Mouse (Mus musculus) spleen, adult 2 months (tissue): ENCODE data around the gene Gsc2. TPM values are rescaled to one million over a fixed set of nuclear protein-coding genes. Genes with fewer than 3 reads are reported as not detected.

Source experiments
- DNase-seq, 2 experiments: peaks; one replicate each; pipeline versions ENCODE4 v3.0.0 to v3.0.0-alpha.2; 2012 to 2021; ENCODE audit warnings: low spot score in 2 of 2, low read depth in 1 of 2
- H3K27ac ChIP-seq: fragments of 200-500 bp; 2 replicates; pipeline ENCODE4 v1.5.1; 2012; ENCODE audit warnings: low read length, inconsistent platforms; ENCODE audit not compliant: insufficient read depth
- H3K27me3 ChIP-seq: fragments of 200-500 bp; 2 replicates; pipeline ENCODE4 v1.6.1; 2012; ENCODE audit warnings: mild to moderate bottlenecking, moderate library complexity, low read length, inconsistent platforms; ENCODE audit not compliant: control insufficient read depth, insufficient read depth
- H3K36me3 ChIP-seq: fragments of 200-500 bp; 2 replicates; pipeline ENCODE4 v1.6.1; 2012; ENCODE audit warnings: mild to moderate bottlenecking, low read length, inconsistent platforms; ENCODE audit not compliant: control insufficient read depth, insufficient read depth
- H3K4me1 ChIP-seq: fragments of 200-500 bp; 2 replicates; pipeline ENCODE4 v1.6.1; 2011; ENCODE audit warnings: inconsistent platforms; ENCODE audit not compliant: control insufficient read depth, insufficient read depth, insufficient read length
- H3K4me3 ChIP-seq: fragments of 200-500 bp; 2 replicates; pipeline ENCODE4 v1.5.1; 2011; ENCODE audit warnings: mild to moderate bottlenecking, inconsistent platforms; ENCODE audit not compliant: insufficient read depth, insufficient read length; ENCODE audit errors: extremely low read depth
- CTCF ChIP-seq: fragments of 200-500 bp; IDR thresholded peaks from 2 replicates; pipeline ENCODE4 v1.5.1; 2011; ENCODE audit warnings: mild to moderate bottlenecking, inconsistent platforms; ENCODE audit not compliant: insufficient read depth, insufficient read length, insufficient replicate concordance; ENCODE audit errors: extremely low read depth
- POLR2A ChIP-seq: fragments of 200-500 bp; IDR thresholded peaks from 2 replicates; pipeline ENCODE4 v1.6.1; 2011; ENCODE audit warnings: low read depth, low read length, inconsistent platforms
- WGBS: fragments of 180-500 bp; shearing (Covaris S2); methylation state at CpG from one replicate; pipeline ENCODE4 v1.1.7; 2018; 5-methylcytosine and 5-hydroxymethylcytosine counted together
- polyA plus RNA-seq: library from polyadenylated mRNA; depleted of rRNA; stranded (reverse); fragments of >200 nt; gene quantifications from 2 replicates; pipeline ENCODE4 v1.2.3, GENCODE M21; 2012

The Gsc2 gene
- polyA plus RNA-seq, 1 experiment: not detected

- 83% methylated on average over 6 of the region's 6 CpGs for WGBS
- Histone ChIP-seq H3K36me3 (no peaks in the 10 kb centered on the region), H3K27me3 (no peaks in the 10 kb centered on the region), H3K4me3 (no peak overlapping the region), H3K27ac (no peak overlapping the region), H3K4me1 (peaks cover 10% of the 10 kb centered on the region; the same call in 1 of the 2 replicates)
- DNase-seq: no peak
- TF ChIP-seq POLR2A (no peak), CTCF (no peak)
These were observed 25.0 kb downstream of the Gsc2 start for GRCm38 (mm10) chr16:17889689-17890341.

- Histone ChIP-seq H3K27ac (no peak overlapping the region), H3K36me3 (no peaks in the 10 kb centered on the region; the same call in 1 of the 2 replicates), H3K4me1 (no peaks in the 10 kb centered on the region), H3K27me3 (no peaks in the 10 kb centered on the region), H3K4me3 (no peak overlapping the region)
- DNase-seq: no peak
- TF ChIP-seq CTCF (no peak), POLR2A (no peak)
- 88% methylated on average over 6 of the region's 6 CpGs for WGBS
These were observed 30.7 kb downstream of the Gsc2 start for GRCm38 (mm10) chr16:17884116-17884515.

- H3K4me1 ChIP-seq: no peaks in the 10 kb centered on the region
- H3K27ac ChIP-seq: no peak overlapping the region
- DNase-seq: no peak
- TF ChIP-seq POLR2A (no peak), CTCF (no peak)
- no peak overlapping the region for H3K4me3 ChIP-seq
- no peaks in the 10 kb centered on the region; the same call in 1 of the 2 replicates for H3K36me3 ChIP-seq
- no peaks in the 10 kb centered on the region for H3K27me3 ChIP-seq
These were observed 32.7 kb downstream of the Gsc2 start for GRCm38 (mm10) chr16:17882196-17882595.

GRCm38 (mm10) chr16:17879571-17879970 lies 35.3 kb downstream of the Gsc2 start:
- no peaks in the 10 kb centered on the region for H3K4me1 ChIP-seq
- DNase-seq: no peak
- no peaks in the 10 kb centered on the region for H3K27me3 ChIP-seq
- TF ChIP-seq POLR2A (no peak), CTCF (no peak)
- H3K36me3 ChIP-seq: no peaks in the 10 kb centered on the region; the same call in 1 of the 2 replicates
- no peak overlapping the region for H3K27ac ChIP-seq
- 94% methylated on average over 4 of the region's 4 CpGs for WGBS
- H3K4me3 ChIP-seq: no peak overlapping the region

GRCm38 (mm10) chr16:17876096-17876495 lies 38.8 kb downstream of the Gsc2 start:
- TF ChIP-seq CTCF (no peak), POLR2A (no peak)
- Histone ChIP-seq H3K27me3 (no peaks in the 10 kb centered on the region), H3K4me3 (no peak overlapping the region), H3K4me1 (no peaks in the 10 kb centered on the region), H3K36me3 (peaks cover 6% of the 10 kb centered on the region), H3K27ac (no peak overlapping the region)
- WGBS: 88% methylated on average over 1 of the region's 1 CpGs
- no peak for DNase-seq

GRCm38 (mm10) chr16:17875174-17875573 lies 39.7 kb downstream of the Gsc2 start:
- Histone ChIP-seq H3K4me1 (no peaks in the 10 kb centered on the region), H3K36me3 (peaks cover 8% of the 10 kb centered on the region), H3K27me3 (no peaks in the 10 kb centered on the region), H3K4me3 (no peak overlapping the region), H3K27ac (no peak overlapping the region)
- TF ChIP-seq CTCF: no peak
- TF ChIP-seq POLR2A: no peak
- DNase-seq: no peak
- WGBS: 97% methylated on average over 4 of the region's 4 CpGs

GRCm38 (mm10) chr16:17872995-17873394 lies 41.9 kb downstream of the Gsc2 start:
- 89% methylated on average over 4 of the region's 4 CpGs for WGBS
- H3K4me3 ChIP-seq: no peak overlapping the region
- H3K27me3 ChIP-seq: no peaks in the 10 kb centered on the region
- no peaks in the 10 kb centered on the region for H3K4me1 ChIP-seq
- no peak for DNase-seq
- TF ChIP-seq CTCF: no peak
- no peak for TF ChIP-seq POLR2A
- no peak overlapping the region for H3K27ac ChIP-seq
- H3K36me3 ChIP-seq: peaks cover 9% of the 10 kb centered on the region
